Mouse (Mus musculus): ENCODE data around the gene Rbm47.

Rbm47 gene

GRCm38 (mm10) chr5:66083350-66083749, 89.6 kb downstream of the Rbm47 start:
- DNase-seq: peak; percentile 82

- DNase-seq: no peak
Observed at GRCm38 (mm10) chr5:66082229-66082572, 90.7 kb downstream of the Rbm47 start.

- DNase-seq: no peak
Observed at GRCm38 (mm10) chr5:66081443-66082228, 91.3 kb downstream of the Rbm47 start.

- DNase-seq: no peak
Observed at GRCm38 (mm10) chr5:66080529-66081220, 92.2 kb downstream of the Rbm47 start.

GRCm38 (mm10) chr5:66079358-66080179, 93.3 kb downstream of the Rbm47 start:
- no peak for DNase-seq

DNA sequence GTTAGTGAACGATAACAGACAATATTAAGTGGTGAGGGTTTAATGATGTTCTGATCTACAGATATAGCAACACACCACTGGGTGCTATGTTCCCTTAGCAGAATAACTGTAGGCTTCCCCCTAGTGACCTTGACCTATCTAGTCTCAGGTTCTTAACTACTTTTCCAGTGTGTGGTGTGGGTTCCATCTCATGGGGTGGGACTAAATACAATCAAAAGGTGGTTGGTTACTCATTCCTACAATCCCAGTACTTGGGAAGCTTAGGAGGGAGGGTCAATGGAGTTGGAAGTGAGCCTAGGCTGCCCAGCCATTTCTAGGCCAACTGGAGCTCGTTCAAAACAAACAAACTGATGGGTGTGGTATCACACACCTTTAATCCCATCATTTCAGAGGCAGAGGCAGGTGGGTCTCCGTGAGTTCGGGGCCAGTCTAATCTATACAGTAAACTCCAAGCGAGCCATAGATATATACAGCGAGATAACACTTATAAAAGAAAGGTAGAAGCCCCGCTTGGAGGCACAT, 94.4 kb downstream of the Rbm47 start:
- DNase-seq: no peak

GRCm38 (mm10) chr5:66077416-66077815, 95.5 kb downstream of the Rbm47 start:
- DNase-seq: peak; percentile 63

DNA sequence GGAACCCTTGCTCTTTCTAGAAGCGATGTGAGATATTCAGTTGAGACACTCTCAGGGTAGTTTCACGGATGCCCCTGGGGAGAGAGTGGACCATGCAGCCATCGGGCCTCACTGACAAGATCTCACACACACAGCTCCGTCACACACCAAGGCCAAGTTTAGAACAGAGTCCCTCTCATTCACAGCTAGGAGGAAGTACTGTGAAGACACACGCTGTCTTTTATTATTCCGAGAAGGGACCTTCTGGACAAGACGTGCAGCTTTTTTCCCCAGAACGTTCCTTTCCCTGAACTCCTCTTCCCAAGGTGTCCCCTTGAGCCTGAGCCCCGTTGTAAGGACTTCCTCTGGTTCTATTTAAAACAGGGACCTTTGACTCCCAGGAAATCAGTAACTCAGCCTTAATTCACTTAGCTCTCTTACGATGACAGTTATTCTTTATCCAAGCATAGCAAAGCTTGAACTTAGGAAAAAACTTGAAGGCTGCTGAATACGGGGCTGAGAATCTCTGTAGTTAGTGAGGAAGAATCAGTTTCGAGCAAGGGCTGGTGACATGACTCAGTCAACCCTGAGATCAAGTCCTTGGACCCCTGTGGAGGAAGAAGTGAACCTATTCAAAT, 96.1 kb downstream of the Rbm47 start:
- DNase-seq: no peak

DNA sequence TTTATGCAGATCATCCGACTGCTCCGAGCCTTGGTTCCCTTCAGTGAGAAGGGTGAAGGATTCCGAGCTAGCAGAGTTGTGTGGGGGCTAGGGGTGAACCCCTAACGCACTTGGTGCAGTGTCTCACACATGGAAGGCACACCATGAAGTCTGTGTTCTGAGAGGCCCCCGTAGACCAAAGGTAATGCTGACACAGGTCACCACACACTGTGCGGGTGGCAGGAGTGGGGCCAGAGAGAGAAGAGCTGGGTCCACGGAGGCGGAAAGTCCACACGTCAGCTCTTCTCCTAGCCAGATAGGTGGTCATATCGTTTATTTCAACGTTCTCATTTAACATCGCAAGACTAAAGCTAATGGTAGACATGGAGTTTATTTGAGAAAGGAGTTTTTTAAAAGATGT, 97.0 kb downstream of the Rbm47 start:
- DNase-seq: no peak

- DNase-seq: peak; percentile 72
Observed at GRCm38 (mm10) chr5:66075032-66075488, 97.9 kb downstream of the Rbm47 start.

- DNase-seq: no peak
Observed at GRCm38 (mm10) chr5:66074235-66074634, 98.7 kb downstream of the Rbm47 start.

DNA sequence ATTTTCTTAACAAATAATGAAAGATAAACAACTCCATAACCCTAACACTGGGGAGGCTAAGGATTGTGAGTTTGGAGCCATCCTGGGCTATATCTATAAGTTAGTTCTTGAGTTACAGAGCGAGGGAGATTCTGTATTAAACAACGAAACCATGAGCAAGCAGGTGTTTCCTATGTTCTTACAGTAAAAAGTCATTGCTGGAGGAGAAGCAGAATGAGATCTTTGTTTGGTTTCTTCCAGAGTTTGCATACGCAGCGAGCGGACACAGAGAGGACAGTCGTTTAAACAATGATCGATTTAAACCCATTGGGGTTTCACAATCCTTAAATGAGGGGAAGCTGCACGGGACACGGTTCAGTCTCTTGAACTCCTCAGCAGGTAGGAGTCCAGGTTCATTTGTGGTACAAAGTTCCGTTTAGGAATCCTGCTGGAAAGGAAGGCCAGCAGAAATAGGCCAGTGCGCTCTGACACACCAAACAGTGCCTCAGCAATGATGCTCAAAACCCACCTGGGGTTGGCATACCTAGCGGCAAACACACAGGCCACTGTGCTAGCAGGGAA, 99.2 kb downstream of the Rbm47 start:
- no peak for DNase-seq

- no peak for DNase-seq
Observed at GRCm38 (mm10) chr5:66071722-66072121, 101.2 kb downstream of the Rbm47 start.

DNA sequence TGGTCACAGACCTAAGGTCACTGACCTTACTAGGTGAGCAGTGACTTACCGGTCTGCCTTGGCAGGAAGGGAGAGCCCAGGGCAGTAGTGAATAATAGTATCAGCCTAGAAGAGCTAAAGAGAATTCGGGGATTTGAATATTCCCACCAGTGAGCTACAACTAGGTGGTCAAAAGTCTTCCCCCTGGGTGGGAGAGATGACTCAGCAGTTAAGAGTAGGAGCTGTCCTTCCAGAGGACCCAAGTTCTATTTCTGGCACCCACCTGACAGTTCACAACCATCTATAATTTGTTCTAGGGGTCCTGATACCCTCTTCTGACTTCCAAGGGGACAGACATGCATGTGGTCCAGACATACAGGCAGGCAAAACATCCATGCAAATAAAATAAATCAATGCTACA, 102.6 kb downstream of the Rbm47 start:
- DNase-seq: no peak

DNA sequence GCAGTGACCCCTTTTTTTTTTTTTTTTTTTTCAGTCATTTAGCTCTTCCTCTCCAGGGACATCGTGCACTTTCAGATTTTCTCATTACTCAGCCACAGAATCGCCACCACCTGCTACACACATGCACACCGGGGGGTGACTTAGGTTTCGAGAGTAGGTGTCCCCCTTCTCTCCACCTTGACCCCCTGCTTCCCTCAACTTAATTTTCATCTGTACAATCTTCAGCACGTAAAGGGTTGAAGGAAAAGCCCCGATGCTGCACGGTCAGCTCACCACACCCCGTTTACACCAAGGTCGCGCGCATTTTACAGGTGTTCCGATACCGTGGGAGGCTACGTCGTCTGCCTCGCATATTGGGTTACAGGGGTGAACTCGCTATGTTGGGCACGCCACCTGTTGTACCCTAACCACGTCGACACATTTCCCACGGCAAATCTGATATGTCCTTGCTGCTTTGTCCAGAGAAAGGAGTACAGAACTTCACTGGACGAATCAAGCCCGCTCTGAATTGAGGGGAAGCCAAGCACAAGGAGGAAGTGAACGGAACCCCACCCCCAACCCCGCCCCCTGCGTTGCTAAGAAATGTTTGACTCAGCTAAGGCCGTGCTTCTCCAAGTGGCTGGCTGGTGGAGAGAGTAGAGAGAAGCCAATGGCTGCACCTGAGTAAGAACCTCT, 103.3 kb downstream of the Rbm47 start:
- DNase-seq: peak; percentile 73

GRCm38 (mm10) chr5:66069133-66069469, 103.8 kb downstream of the Rbm47 start:
- DNase-seq: no peak

GRCm38 (mm10) chr5:66068068-66068920, 104.6 kb downstream of the Rbm47 start:
- DNase-seq: no peak

GRCm38 (mm10) chr5:66067219-66067618, 105.7 kb downstream of the Rbm47 start:
- DNase-seq: no peak

DNA sequence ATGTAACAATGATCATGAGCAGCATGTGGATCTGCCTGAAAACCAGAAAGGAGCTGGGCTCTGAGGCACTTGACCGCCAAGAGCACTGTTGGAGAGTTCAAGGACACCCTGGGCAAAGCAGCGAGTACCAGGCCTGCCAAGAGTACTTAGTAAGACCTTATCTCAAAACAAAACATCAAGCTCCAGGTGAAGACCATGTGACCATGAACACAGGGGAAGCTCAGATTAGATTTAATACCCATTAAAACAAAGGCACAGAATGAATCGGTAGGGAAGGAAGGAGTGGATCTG, 110.0 kb downstream of the Rbm47 start:
- no peak for DNase-seq

DNA sequence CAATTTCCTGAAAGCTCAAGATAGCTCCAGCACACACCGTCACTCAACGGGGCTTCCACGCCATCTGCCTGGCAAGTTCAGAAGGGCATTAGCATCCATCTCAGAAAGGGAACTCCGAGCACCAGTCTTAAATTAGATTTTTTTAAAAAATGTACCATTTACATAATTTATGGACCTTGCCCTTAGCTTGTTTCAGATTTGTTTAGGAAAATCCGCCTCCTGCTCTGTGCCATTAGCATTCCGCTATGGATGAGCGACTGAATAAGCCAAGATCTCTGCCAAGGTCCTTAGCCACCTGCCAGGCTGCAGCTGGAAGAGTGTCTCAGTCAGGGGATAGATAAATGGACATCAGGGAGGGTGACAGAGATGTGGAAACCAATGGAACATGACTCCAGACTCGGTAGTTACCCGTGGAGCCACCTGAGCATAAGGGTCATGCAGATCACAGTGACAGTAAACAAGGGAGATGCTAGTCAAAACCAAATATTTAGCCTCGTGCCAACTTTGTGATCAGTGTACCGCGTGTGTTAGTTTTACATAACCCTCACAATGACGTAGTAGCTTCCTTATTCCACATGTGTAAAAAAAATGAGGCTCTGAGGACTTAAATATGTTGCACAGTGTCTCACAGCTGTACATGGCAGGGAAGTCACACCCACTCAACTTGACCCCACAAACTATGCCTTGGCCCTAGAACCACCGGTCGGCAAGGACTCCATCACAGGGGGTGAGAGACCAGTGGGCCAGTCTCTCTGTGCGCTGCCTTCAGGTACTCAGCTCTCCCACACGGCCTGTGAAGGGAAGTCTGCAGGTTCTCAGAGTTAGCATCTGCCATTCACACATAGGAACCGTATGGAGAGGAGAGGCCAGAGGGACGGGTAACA, 110.6 kb downstream of the Rbm47 start:
- no peak for DNase-seq

Data from thymus, postnatal 4 days (tissue).